In the genomic region with DNA sequence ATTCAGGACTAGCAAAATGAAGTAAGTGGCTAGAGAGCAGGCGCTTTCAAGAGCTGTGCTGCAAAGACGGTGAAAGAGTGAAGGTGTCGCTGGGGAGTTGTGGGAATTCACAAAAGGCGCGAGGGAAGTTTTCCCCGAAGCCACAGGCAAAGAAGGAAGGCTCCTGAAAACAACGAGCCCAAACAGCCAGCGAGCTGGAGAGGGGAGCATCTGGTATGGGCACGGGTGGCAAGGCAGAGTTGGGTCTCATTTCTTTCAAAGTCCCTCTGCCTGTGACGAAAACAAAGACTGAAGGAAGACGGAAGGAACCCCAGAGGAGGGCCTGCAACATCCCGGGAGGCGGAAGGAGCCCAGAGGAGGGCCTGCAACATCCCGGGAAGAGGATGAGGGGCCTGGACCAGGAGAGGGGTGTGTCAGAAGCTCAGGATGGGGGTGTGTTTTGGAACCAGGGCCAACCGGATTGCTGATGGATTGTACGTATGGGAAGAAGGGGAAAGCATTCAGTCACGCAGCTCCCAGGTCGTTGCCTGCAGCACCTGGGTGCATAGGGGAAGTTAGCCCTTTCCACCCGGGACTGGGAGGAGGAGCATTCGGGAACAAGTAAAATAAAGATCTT, we compare ENCODE assay signal across 18 mouse cellular contexts. TPM values are rescaled to one million over a fixed set of nuclear protein-coding genes. Genes with fewer than 3 reads are reported as not detected.
DNase-seq lines count a peak whose midpoint lies in the region; ATAC-seq and TF ChIP-seq lines count a peak whose summit lies in the region.
"Had no signal": no experiment of that assay in that cellular context is flagged by ENCODE, and none has a peak within 500 bp of the region (broad histone marks: within the 10 kb centered on the region; RNA-seq: fewer than 3 reads in every experiment).

No protein-coding gene starts in this region.

- DNase-seq in forebrain, postnatal 0 days = no peak
- no peak for DNase-seq in lung, embryonic 14.5 days
- no peak for DNase-seq in lung, postnatal 14 days
- peak; percentile 61 for DNase-seq in MN1 (ENCODE audit: low spot score)
- DNase-seq in adrenal gland, adult 18-20 months (ENCODE audit: low spot score in 2 of 2) = no peak
- DNase-seq in retina, embryonic 14.5 days (ENCODE audit: low spot score) = no peak
- DNase-seq: heart, postnatal 10 days; kidney, adult 8-10 months; layer of hippocampus, adult 9-11 months; thymus, adult 2 months had no signal

- H3K4me3 ChIP-seq in forebrain, embryonic 13.5 days = no peak overlapping the region
- H3K4me3 ChIP-seq in forebrain, postnatal 0 days (ENCODE audit: low read depth, low read length) = no peak overlapping the region
- H3K4me3 ChIP-seq in lung, embryonic 14.5 days (ENCODE audit: low read depth, low read length) = peak overlapping the region; percentile 50; the same call in 1 of the 2 replicates
- no peak overlapping the region for H3K4me3 ChIP-seq in embryonic fibroblast, embryonic 13.5 days (ENCODE audit: insufficient read depth, low read length)
- H3K4me3 ChIP-seq: erythroblast, embryonic 14.5 days; midbrain, embryonic 13.5 days had no signal

- WGBS in forebrain, embryonic 13.5 days = 1% methylated on average over 20 of the region's 20 CpGs
- 2% methylated on average over 20 of the region's 20 CpGs for WGBS in forebrain, postnatal 0 days
- WGBS in lung, embryonic 14.5 days = 4% methylated on average over 20 of the region's 20 CpGs

- H3K4me1 ChIP-seq in forebrain, embryonic 13.5 days = peaks cover 73% of the 10 kb centered on the region
- peaks cover 7% of the 10 kb centered on the region for H3K4me1 ChIP-seq in forebrain, postnatal 0 days (ENCODE audit: insufficient read depth)
- peaks cover 16% of the 10 kb centered on the region for H3K4me1 ChIP-seq in lung, embryonic 14.5 days (ENCODE audit: insufficient read depth)
- peaks cover 6% of the 10 kb centered on the region for H3K4me1 ChIP-seq in embryonic fibroblast, embryonic 13.5 days (ENCODE audit: control insufficient read depth, insufficient read depth, low read length)

- H3K27ac ChIP-seq in forebrain, embryonic 13.5 days = no peak overlapping the region
- no peak overlapping the region for H3K27ac ChIP-seq in forebrain, postnatal 0 days (ENCODE audit: low read depth, low read length)
- H3K27ac ChIP-seq in lung, embryonic 14.5 days (ENCODE audit: low read depth) = peak overlapping the region; percentile 88
- no peak overlapping the region for H3K27ac ChIP-seq in embryonic fibroblast, embryonic 13.5 days (ENCODE audit: insufficient read depth, low read length)
- H3K27ac ChIP-seq: midbrain, embryonic 13.5 days had no signal

- peak; percentile 32; the same call in 1 of the 2 replicates for TF ChIP-seq POLR2A in embryonic fibroblast, embryonic 13.5 days (IDR thresholded peaks at IDR 0.05; ENCODE audit: low read depth, low read length)

- no peaks in the 10 kb centered on the region for H3K36me3 ChIP-seq in forebrain, embryonic 13.5 days (ENCODE audit: poor library complexity, severe bottlenecking)
- no peaks in the 10 kb centered on the region for H3K36me3 ChIP-seq in forebrain, postnatal 0 days (ENCODE audit: insufficient read depth)
- H3K36me3 ChIP-seq in lung, embryonic 14.5 days (ENCODE audit: insufficient read depth) = no peaks in the 10 kb centered on the region
- H3K36me3 ChIP-seq: G1E; midbrain, embryonic 13.5 days had no signal

- no peak for ATAC-seq in forebrain, embryonic 13.5 days
- no peak for ATAC-seq in forebrain, postnatal 0 days
- ATAC-seq in lung, embryonic 14.5 days (ENCODE audit: insufficient read depth) = no peak
- ATAC-seq: activated CD4-positive, CD25-positive, alpha-beta regulatory T cell, adult 4 months; midbrain, embryonic 13.5 days had no signal

- H3K9ac ChIP-seq in forebrain, embryonic 13.5 days = peak overlapping the region; percentile 46; the same call in 1 of the 2 replicates
- H3K9ac ChIP-seq in forebrain, postnatal 0 days = no peak overlapping the region
- H3K9ac ChIP-seq in lung, embryonic 14.5 days = no peak overlapping the region
- H3K9ac ChIP-seq: midbrain, embryonic 13.5 days had no signal

- H3K4me2 ChIP-seq in forebrain, embryonic 13.5 days = no peak overlapping the region; the same call in 1 of the 2 replicates
- no peak overlapping the region for H3K4me2 ChIP-seq in forebrain, postnatal 0 days (ENCODE audit: low read depth)
- peak overlapping the region; percentile 82 for H3K4me2 ChIP-seq in lung, embryonic 14.5 days
- H3K4me2 ChIP-seq: midbrain, embryonic 13.5 days had no signal

- TF ChIP-seq CTCF in forebrain, postnatal 0 days (IDR thresholded peaks at IDR 0.05; ENCODE audit: low read depth) = no peak
- no peak for TF ChIP-seq CTCF in lung, embryonic 14.5 days (IDR thresholded peaks at IDR 0.05; ENCODE audit: low read depth)
- no peak for TF ChIP-seq CTCF in embryonic fibroblast, embryonic 13.5 days (IDR thresholded peaks at IDR 0.05; ENCODE audit: borderline replicate concordance, insufficient read depth, low read length)

- peaks cover 98% of the 10 kb centered on the region for H3K27me3 ChIP-seq in forebrain, embryonic 13.5 days
- peaks cover 78% of the 10 kb centered on the region for H3K27me3 ChIP-seq in forebrain, postnatal 0 days (ENCODE audit: insufficient read depth, low read length)
- peaks cover 97% of the 10 kb centered on the region for H3K27me3 ChIP-seq in lung, embryonic 14.5 days (ENCODE audit: insufficient read depth, low read length)

- H3K9me3 ChIP-seq in forebrain, embryonic 13.5 days (replicated peaks) = no peaks in the 10 kb centered on the region
- H3K9me3 ChIP-seq in forebrain, postnatal 0 days (ENCODE audit: low read length) = no peaks in the 10 kb centered on the region
- H3K9me3 ChIP-seq in lung, embryonic 14.5 days (ENCODE audit: low read depth, low read length) = no peaks in the 10 kb centered on the region
- H3K9me3 ChIP-seq: G1E; midbrain, embryonic 13.5 days had no signal

RNA-seq across cellular contexts. Expression of a gene that starts 2.0 kb away (rescaled TPM):
- 0.86 and 0.92 TPM in 2 replicates for polyA plus RNA-seq in forebrain, embryonic 13.5 days (2015; fragmentation: Nextera tagmentation; extraction: Ambion mirVana)
- 6.5 and 20.9 TPM in 2 replicates for total RNA-seq in forebrain, postnatal 0 days (2014; rRNA removed)
- 24.6 and 34.5 TPM in 2 replicates for polyA plus RNA-seq in forebrain, postnatal 0 days (2015; fragmentation: Nextera tagmentation; extraction: Ambion mirVana)
- polyA plus RNA-seq in lung, embryonic 14.5 days (2014; fragmentation: Nextera tagmentation; extraction: Ambion mirVana) = 151 and 165 TPM in 2 replicates
- 215 and 351 TPM in 2 replicates for polyA plus RNA-seq in embryonic fibroblast, embryonic 13.5 days (2011; ENCODE audit: insufficient read length, low read depth, missing spikeins)
- 1 to 10 TPM in 1 of 2 experiments, under 1 TPM in 1; 0.74 to 1.6 TPM for total RNA-seq in adrenal gland, adult 18-20 months (2021)
- total RNA-seq: G1E; granulocyte monocyte progenitor cell, adult 5-6 weeks had no signal
- polyA plus RNA-seq: activated CD4-positive, CD25-positive, alpha-beta regulatory T cell, adult 4 months; G1E had no signal

RNA-seq across cellular contexts. Expression of a gene that starts 3.8 kb away (rescaled TPM):
- 32.5 and 38.0 TPM in 2 replicates for polyA plus RNA-seq in forebrain, embryonic 13.5 days (2015; fragmentation: Nextera tagmentation; extraction: Ambion mirVana)
- 96.0 and 115 TPM in 2 replicates for total RNA-seq in forebrain, postnatal 0 days (2014; rRNA removed)
- 147 and 150 TPM in 2 replicates for polyA plus RNA-seq in forebrain, postnatal 0 days (2015; fragmentation: Nextera tagmentation; extraction: Ambion mirVana)
- polyA plus RNA-seq in lung, embryonic 14.5 days (2014; fragmentation: Nextera tagmentation; extraction: Ambion mirVana) = 6.7 and 8.3 TPM in 2 replicates
- 0.58 and 1.5 TPM in 2 replicates for polyA plus RNA-seq in embryonic fibroblast, embryonic 13.5 days (2011; ENCODE audit: insufficient read length, low read depth, missing spikeins)
- 10 to 100 TPM; 20.4 to 26.4 TPM for total RNA-seq in adrenal gland, adult 18-20 months (2021)
- total RNA-seq: G1E; granulocyte monocyte progenitor cell, adult 5-6 weeks; heart, postnatal 10 days had no signal
- polyA plus RNA-seq: erythroblast, embryonic 14.5 days; liver, embryonic 16.5 days had no signal

RNA-seq across cellular contexts. Expression of a gene that starts 14.2 kb away (rescaled TPM):
- polyA plus RNA-seq in forebrain, embryonic 13.5 days (2015; fragmentation: Nextera tagmentation; extraction: Ambion mirVana) = 15.3 and 16.4 TPM in 2 replicates
- total RNA-seq in forebrain, postnatal 0 days (2014; rRNA removed) = 29.9 and 34.8 TPM in 2 replicates
- polyA plus RNA-seq in forebrain, postnatal 0 days (2015; fragmentation: Nextera tagmentation; extraction: Ambion mirVana) = 30.8 and 35.3 TPM in 2 replicates
- polyA plus RNA-seq in lung, embryonic 14.5 days (2014; fragmentation: Nextera tagmentation; extraction: Ambion mirVana) = 21.8 and 24.4 TPM in 2 replicates
- polyA plus RNA-seq in embryonic fibroblast, embryonic 13.5 days (2011; ENCODE audit: insufficient read length, low read depth, missing spikeins) = 21.4 and 31.7 TPM in 2 replicates
- total RNA-seq in adrenal gland, adult 18-20 months (2021) = 10 to 100 TPM; 26.0 to 27.0 TPM

RNA-seq across cellular contexts. Expression of a gene that starts 15.6 kb away (rescaled TPM):
- 150 and 154 TPM in 2 replicates for polyA plus RNA-seq in forebrain, embryonic 13.5 days (2015; fragmentation: Nextera tagmentation; extraction: Ambion mirVana)
- 130 and 148 TPM in 2 replicates for total RNA-seq in forebrain, postnatal 0 days (2014; rRNA removed)
- 200 and 247 TPM in 2 replicates for polyA plus RNA-seq in forebrain, postnatal 0 days (2015; fragmentation: Nextera tagmentation; extraction: Ambion mirVana)
- 113 and 126 TPM in 2 replicates for polyA plus RNA-seq in lung, embryonic 14.5 days (2014; fragmentation: Nextera tagmentation; extraction: Ambion mirVana)
- polyA plus RNA-seq in embryonic fibroblast, embryonic 13.5 days (2011; ENCODE audit: insufficient read length, low read depth, missing spikeins) = 29.9 and 46.6 TPM in 2 replicates
- 100 to 1,000 TPM; 155 to 174 TPM for total RNA-seq in adrenal gland, adult 18-20 months (2021)

RNA-seq across cellular contexts. Expression of a gene that starts 19.6 kb away (rescaled TPM):
- polyA plus RNA-seq in forebrain, embryonic 13.5 days (2015; fragmentation: Nextera tagmentation; extraction: Ambion mirVana) = 812 and 920 TPM in 2 replicates
- total RNA-seq in forebrain, postnatal 0 days (2014; rRNA removed) = 459 and 595 TPM in 2 replicates
- 808 and 1,035 TPM in 2 replicates for polyA plus RNA-seq in forebrain, postnatal 0 days (2015; fragmentation: Nextera tagmentation; extraction: Ambion mirVana)
- polyA plus RNA-seq in lung, embryonic 14.5 days (2014; fragmentation: Nextera tagmentation; extraction: Ambion mirVana) = 964 and 1,036 TPM in 2 replicates
- polyA plus RNA-seq in embryonic fibroblast, embryonic 13.5 days (2011; ENCODE audit: insufficient read length, low read depth, missing spikeins) = 547 and 589 TPM in 2 replicates
- total RNA-seq in adrenal gland, adult 18-20 months (2021) = 1,000 to 10,000 TPM; 1,449 to 1,570 TPM

Comparison
In these comparisons a context has a peak if more than half of its experiments do, and no peak if none do; other contexts are left out.
1. RNA of a gene that starts 2.0 kb away (polyA plus RNA-seq): 215 to 351 TPM in embryonic fibroblast, embryonic 13.5 days, 151 to 165 TPM in lung, embryonic 14.5 days and 24.6 to 34.5 TPM in forebrain, postnatal 0 days; 0.86 to 0.92 TPM in forebrain, embryonic 13.5 days; every median in the first group is over 10 times any median in the second.